Mouse (Mus musculus) testis, adult 2 months (tissue): ENCODE results near the gene 9130008F23Rik.

Experiments
- CTCF ChIP-seq: fragments of 200-500 bp; IDR thresholded peaks from 2 replicates; pipeline ENCODE4 v1.5.1; 2012; ENCODE audit warnings: low read depth, mild to moderate bottlenecking, inconsistent platforms, low read length, moderate library complexity; ENCODE audit not compliant: control insufficient read depth, insufficient read depth, insufficient replicate concordance
- POLR2A ChIP-seq: fragments of 200-500 bp; IDR thresholded peaks from 2 replicates; pipeline ENCODE4 v1.6.1; 2012; ENCODE audit warnings: low read depth, mild to moderate bottlenecking, inconsistent platforms, low read length, moderate library complexity; ENCODE audit not compliant: control insufficient read depth

DNA sequence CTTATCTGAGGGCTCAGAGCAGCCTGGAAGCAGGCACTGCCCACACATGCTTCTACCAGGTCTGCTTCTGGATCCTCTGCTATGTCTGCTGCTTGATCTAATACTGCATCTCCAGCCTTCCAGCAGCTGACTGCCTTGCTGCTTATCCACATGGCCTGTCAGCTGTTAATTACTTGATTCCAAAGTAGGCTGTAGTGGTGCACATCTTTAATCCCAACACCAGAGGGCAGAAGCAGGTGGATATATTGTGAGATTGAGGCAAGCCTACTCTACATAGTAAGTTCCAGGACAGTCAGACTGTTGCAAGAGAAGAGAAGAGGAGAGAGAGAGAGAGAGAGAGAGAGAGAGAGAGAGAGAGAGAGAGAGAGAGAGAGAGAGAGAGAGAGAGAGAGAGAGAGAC is 43.1 kb downstream of the 9130008F23Rik start:
- no peak for TF ChIP-seq POLR2A
- 0 out of 2 replicates have a peak, but pooled peaks have one; percentile 1 for TF ChIP-seq CTCF
